Mouse (Mus musculus): ENCODE data around the gene Fmo5.

GRCm38 (mm10) chr3:97657655-97658411, 29.2 kb downstream of the Fmo5 start, which contains the start of gene Prkab2:
- TF ChIP-seq CTCF (IDR thresholded peaks at IDR 0.05; ENCODE audit: borderline replicate concordance, extremely low read depth, insufficient read depth, insufficient read length) (no peak), POLR2A (IDR thresholded peaks at IDR 0.05; ENCODE audit: borderline replicate concordance, extremely low read depth, insufficient read depth, insufficient read length, poor library complexity, severe bottlenecking) (peak; percentile 80; the same call in 1 of the 2 replicates)
